Mouse (Mus musculus): ENCODE results near the gene Tcte1.

The Tcte1 gene

GRCm38 (mm10) chr17:45566360-45567161, 43.3 kb downstream of the Tcte1 start:
- no peak for DNase-seq (ENCODE audit: low read depth)

- DNase-seq (ENCODE audit: low read depth), result no peak
These were observed 43.9 kb downstream of the Tcte1 start for GRCm38 (mm10) chr17:45567162-45567601.

DNA sequence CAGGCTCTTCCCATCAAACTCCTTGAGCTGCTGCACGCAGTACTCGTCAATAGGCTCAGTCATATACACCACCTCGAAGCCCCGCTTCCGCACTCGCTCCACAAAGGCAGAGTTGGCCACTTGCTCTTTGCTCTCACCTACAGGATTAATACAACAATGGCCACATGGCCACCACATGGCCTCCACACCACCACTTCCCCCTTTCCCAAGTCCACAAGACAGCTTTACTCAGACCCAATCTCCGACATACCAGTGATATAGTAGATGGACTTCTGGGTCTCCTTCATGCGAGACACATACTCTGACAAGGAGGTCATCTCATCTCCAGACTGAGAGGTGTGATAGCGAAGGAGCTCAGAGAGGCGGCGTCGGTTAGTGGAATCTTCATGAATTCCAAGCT, 45.8 kb downstream of the Tcte1 start:
- no peak for DNase-seq (ENCODE audit: low read depth)

- no peak for DNase-seq (ENCODE audit: low read depth)
These were observed 46.8 kb downstream of the Tcte1 start for GRCm38 (mm10) chr17:45569999-45570398.

DNA sequence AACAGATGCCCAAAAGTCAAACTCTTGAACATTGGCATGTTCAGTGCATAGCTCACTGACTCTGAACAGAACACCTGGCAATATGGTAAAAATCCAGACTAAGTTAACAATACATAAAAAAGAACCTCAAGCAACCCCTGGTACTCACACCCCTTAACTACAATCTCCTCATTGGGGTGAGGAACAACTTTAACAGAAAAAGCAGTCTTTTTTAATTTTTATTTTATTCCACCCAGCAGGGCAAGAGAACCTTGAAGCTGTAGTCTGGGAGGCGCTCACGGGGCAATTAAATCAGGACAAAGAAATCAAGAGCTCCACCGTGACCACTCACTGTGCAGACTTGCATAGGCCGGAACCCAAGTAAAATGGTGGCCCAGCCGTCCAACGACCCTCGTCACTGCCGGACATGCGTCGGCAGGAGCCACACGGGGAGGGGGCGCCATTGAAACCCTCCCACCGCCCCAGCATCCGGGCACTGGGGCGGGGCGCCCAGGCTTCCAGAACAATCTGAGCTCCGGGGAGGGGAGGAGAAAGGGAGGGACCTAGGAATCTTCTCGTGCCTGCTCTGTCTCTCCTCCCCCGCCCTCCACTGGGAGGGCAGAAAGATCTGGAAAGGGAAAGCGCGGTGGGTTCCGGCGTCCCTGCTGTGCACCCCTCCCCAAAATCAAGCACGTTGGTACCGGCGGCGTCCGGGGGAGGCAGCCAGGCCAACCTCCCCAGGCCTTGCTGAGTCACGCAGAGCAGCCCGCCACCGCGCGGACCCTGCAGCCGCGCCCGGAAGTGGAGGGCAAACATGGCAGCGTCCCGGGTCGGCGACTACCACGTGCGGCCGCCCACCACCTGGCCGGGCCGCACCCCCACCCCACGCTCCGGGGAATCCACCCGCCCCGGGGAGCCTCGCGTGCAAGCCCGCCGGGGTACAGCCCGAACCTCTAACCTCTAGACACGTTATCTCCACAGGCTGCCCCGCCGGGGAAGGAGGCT, 49.2 kb downstream of the Tcte1 start:
- no peak for DNase-seq (ENCODE audit: low read depth)

- DNase-seq (ENCODE audit: low read depth), result peak; percentile 95
These were observed 50.0 kb downstream of the Tcte1 start, which contains the start of gene Hsp90ab1 for GRCm38 (mm10) chr17:45573087-45573779. Hsp90ab1 (minus strand) TSS chr17:45573271.

DNA sequence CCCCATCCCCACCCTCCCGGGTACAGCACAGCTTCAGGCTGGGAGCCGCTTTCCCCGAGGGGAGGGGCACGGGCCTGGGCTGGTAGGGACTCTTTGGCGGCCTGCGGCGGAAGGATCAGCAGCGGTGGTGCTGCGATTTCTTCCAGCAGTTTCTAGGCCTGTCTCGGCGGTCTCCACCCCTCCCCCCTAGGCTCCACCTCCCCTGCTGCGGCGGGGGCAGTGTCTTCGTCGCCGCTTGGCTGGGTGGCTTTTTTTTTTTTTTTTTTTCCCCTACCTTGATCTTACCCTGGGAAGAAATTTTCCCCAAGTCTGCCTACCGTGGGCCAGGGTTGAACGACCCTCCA, 50.5 kb downstream of the Tcte1 start:
- DNase-seq (ENCODE audit: low read depth), result peak; percentile 88

DNA sequence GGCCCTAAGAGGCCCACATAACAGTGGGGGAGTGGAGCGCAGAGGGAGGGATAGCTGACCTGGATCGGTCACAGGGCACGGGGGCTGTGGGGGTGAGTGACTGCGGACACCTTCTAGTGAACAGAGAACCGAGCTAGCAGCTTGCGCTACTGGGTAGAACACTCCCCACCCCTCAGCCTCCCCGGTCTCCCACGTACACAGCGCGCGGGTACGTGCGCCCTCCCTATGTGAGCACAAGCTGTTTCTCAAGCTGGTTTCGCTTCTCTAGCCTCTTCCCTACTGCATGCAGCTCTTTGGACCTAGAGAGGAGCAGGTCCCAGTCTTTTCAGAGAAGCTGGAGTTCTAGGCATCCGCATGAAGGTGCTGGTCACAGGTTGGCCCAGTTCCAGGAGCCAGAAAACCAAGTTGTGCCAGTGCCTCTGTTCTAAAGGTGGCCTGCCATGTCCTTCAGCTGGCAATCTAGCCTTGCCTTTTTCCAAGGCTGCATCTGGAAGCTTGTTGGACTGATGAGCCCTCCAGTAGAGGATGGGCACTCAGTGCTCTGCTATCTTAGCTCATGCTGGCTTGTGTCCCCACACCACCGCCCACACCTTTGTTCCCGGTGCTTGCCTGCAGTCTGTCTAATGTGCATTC, 51.0 kb downstream of the Tcte1 start:
- DNase-seq (ENCODE audit: low read depth), result no peak

GRCm38 (mm10) chr17:45575123-45575897, 52.1 kb downstream of the Tcte1 start:
- DNase-seq (ENCODE audit: low read depth), result no peak

DNA sequence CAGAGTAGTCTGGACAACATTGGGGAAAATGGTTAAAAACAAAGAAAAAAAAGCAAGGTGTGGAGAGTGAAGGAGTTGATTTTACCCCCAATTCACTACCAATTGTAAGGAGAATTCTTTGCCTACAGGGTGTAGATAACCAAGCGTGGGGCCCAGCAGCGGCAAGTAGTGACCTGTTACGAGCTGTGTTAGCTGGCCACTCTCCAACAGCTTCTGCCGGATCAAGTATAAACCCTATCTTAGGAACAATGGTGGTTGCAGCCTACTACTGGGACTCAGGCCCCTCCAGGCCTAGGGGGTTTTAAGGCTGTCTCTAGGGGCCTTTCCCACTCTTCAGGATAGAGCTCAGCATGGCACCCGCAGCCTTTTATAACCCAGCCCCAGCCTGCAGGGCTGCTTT, 55.0 kb downstream of the Tcte1 start:
- DNase-seq (ENCODE audit: low read depth), result no peak

- no peak for DNase-seq (ENCODE audit: low read depth)
These were observed 55.6 kb downstream of the Tcte1 start for GRCm38 (mm10) chr17:45578843-45579242.

- no peak for DNase-seq (ENCODE audit: low read depth)
These were observed 56.3 kb downstream of the Tcte1 start for GRCm38 (mm10) chr17:45579554-45579953.

DNA sequence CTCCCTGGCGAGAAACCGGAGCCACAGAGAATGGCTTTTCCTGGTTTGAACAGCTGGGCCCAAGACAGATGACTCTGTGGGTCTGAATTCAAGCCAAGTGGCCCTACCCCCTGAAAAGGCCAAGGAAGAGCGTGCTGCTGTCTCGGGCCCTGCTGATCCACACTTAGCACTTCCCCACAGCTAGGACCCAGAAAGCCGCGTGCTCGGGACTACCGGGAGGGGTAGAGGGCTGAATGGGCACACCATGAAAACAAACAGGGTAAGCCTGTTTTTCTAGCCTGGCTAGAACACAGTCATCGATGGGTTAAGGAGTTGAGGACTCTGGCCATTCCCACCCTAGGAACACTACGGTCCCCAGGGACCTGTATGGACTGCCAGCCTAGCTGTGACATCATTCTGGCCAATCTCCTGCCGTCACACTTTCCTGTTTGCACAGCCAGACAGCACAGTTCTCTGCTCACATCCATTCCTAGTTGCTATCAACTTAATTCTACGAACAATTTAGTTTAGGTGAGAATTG, 57.8 kb downstream of the Tcte1 start:
- DNase-seq (ENCODE audit: low read depth), result no peak

DNA sequence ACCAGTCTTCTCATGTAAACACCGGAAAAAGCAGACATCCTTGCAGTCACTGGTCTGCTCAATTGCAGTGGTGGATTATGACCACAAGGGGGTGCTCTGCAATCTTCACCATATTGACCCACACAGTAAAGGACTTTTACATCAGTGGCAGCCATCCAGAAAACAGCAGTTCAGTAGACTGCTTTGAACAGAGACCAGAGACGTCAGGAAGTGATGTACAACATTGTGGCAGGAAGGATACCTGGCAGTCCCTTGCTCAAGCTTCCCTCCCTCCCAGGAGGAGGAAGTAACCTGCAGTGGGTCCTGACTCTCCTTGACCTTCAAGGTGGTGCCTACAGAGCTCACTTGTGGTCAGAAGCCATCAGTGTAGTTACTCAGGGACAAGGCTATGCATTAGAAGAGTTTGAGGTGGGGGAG, 58.3 kb downstream of the Tcte1 start:
- DNase-seq (ENCODE audit: low read depth), result peak; percentile 80

GRCm38 (mm10) chr17:45582188-45582587, 59.0 kb downstream of the Tcte1 start:
- no peak for DNase-seq (ENCODE audit: low read depth)

GRCm38 (mm10) chr17:45582715-45583355, 59.6 kb downstream of the Tcte1 start:
- DNase-seq (ENCODE audit: low read depth), result no peak

DNA sequence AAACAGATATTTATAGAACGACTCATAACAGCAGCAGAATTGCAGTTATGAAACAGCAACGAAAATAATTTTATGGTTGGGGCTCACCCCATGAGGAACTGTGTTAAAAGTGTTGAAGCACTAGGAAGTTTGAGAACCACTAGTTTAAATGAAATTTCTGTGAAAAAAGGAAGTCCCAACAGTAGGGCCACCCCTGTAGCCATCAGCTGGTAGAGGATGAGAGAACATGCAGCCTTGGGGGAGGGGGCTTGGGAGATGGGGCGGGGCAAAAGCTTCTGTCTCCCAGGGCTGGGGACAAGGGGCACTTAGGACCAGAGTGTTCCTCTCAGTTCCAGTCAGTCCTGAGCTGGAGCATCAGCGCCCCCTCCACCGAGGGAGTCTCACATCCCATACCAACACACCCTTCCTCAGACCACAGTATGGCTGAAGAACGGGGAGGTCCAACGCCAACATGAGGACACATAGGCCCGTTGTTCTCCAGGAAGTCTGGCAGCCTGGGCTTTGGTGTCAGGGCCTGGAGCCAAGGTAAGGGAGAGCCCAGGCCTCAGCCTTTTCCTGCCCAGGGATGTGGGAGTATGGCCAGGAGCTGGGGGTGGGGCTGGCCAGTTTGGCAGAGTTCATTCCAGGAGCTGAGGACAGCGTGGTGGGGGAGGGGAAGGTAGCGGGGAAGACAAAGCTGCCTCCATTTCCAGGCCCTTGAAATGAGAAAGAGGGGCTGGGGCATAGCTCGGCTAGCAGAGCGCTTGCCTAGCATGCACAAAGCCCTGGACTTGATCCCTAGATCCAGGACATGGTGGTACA, 61.1 kb downstream of the Tcte1 start:
- DNase-seq (ENCODE audit: low read depth), result no peak

GRCm38 (mm10) chr17:45584939-45585678, 61.9 kb downstream of the Tcte1 start:
- DNase-seq (ENCODE audit: low read depth), result no peak

Data from c-Kit-positive CD71-negative TER-119-negative erythroid progenitor cells, embryonic 14.5 days (primary cell).